Mouse (Mus musculus) frontal cortex, postnatal 25 days (tissue): Measurements from ENCODE around the gene Gm6169.
"Not testable (repeated sequence)": the region's sequence is repeated elsewhere in the genome, so short reads cannot be mapped to it uniquely, and the experiment has no call there.

ENCODE experiments used
- DNase-seq, 2 experiments: peaks; one replicate each; pipeline ENCODE4 v3.0.0; 2022; ENCODE audit warnings: low spot score in 2 of 2

Gm6169 gene

DNA sequence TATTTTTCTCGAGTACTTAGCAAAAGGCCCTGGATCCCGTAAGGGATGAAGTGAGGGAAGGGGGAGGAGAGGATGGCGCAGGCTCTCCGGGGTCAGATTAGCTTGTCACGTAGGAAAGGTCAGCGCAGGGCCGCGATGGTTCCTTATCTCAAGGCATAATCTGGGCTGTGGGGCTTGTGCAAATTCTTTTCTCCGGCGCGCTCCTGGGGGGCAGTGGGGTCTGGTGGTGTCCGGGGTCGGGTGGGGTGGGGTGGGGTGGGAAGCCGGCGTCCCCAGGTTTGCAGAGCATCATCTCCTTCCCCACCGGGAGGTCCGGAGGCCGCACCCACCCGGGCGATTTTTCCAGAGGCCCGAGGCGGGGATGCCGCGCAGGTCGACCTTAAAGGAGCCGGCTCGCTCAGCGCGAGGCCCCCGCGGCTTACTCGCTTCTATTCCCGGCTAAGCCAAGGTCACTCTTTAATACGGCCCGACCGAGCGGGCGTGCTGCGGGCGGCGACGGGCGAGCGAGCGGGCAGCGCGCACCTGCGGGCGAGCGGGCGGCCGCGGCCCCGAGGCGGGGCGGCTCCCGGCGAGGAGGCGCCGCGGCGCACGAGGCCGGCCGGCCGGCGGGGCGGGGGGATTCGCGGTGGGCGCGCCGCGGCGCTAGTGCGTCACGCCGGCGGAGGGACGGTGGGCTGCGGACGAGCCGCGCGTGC lies 28.0 kb downstream of the Gm6169 start:
- DNase-seq, result peak; percentile 11 to 23

DNA sequence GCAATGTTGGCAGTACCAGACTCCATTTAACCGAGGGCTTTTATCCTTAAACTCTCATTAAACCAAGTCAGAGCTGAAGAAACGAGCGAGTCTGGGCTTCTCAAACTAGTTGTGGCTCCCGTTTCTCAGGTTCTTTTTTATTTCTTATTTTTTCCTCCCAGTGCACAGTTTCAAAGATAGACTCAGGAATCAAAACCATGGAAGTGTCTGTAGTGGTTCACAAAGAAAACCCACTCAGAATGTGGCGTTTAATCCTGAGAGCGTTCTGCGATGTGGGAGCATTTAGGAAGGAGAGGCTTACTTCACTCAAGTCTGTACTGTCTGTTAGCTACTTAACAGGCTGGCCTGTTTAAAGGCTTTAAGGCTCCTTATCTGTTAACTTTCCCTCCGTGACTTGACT lies 30.9 kb downstream of the Gm6169 start:
- DNase-seq, result no peak

DNA sequence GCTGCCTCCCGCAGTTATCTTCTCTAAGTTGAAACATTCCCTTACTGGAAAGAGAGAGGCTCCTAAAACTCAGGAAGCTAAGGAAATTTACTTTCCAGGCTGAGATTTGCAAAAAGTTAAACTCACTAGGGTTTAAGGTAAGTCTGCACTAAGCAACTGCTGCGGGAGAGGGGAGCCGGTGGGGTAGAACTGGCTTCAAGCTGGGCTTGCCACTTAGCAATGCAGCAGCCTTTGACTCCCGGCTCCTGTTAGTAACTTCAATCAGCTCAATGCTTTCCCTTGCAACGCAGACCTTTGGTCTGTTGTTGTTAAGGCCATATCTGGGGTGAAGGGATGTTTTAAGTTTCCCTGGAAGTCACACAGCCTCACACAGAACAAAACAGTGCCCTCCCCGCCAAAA lies 31.3 kb downstream of the Gm6169 start:
- no peak for DNase-seq

DNA sequence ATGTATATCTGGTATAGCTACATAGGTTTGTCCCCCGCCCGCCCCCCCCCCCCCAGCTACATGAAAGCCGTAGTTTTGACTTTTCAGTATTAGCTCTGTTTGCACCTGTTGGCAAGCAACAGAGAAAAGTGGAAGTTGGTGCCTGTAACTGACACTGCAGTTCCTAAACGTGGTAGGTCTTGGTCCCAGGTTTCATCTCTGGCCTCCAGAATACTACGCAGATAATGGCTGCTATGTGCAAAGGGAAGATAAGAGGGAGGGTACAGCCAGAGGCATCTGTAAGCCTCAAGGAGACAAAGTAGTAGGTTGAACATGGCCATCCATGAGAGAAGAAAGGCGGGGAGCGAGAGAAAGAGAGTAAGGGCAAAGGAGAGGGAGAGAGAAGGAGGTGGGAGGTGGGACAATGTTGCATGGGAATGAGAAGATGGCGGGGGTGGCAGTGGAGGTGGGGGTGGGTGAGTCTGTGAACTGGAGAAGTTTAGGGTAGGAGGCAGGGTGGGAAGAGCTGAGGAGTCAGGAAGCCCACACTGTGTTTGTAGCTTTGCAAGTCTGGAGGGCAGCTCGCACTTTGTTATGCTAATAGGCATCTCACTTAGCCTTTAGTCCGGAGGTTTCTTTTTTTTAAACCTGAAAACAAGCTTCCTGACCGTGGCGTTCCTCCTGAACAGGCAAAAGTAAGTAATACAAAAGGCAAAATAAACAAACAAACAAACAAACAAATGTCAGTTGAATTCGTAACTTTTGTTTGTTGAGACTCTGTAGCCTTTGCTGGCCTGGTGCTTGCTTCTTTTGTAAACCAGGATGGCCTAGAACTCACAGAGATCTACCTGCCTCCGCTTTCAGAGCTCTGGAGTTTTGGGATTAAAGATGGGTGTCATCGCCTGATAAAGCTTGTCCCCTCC lies 32.1 kb downstream of the Gm6169 start, which contains the start of gene Fam169a:
TSS of gene Fam169a (plus strand) at position 638 of the 902 bp plus-strand sequence.
- DNase-seq, result no peak

DNA sequence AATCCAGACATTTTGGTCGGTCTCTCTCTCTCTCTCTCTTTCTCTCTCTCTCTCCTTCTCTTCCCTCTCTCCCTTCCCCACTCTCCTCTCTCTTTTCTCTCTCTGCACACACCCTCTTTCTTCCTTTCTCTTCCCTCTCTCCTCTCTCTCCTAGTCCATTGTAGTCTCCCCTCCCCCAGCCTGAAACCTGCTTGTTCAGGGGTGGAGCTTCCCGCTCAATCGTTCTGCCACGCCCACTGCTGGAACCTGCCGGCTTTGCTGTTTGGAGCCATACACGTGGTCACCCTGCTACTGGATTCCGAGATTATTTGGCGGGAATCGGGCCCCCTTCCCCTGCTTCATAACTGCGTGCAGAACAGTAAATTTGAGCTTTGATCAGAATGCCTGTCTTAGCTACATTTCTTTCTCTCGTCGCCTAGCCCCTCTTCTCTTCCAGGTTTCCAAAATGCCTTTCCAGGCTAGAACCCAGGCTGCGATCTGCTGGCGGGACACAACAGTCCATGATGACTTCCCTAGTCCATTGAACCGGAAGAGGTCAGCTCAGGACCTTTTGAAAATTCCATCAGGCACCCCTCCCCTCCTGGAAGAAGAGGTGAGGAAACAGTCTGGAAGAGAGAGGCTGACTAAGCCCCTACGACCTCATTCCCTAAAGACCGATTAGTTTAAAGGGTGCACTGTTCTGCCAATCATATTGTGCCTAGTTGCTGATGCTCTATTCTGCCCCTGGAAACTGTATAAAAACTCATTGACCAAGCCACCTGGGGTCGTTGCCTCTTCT lies 34.0 kb downstream of the Gm6169 start:
- not testable (repeated sequence) for DNase-seq

DNA sequence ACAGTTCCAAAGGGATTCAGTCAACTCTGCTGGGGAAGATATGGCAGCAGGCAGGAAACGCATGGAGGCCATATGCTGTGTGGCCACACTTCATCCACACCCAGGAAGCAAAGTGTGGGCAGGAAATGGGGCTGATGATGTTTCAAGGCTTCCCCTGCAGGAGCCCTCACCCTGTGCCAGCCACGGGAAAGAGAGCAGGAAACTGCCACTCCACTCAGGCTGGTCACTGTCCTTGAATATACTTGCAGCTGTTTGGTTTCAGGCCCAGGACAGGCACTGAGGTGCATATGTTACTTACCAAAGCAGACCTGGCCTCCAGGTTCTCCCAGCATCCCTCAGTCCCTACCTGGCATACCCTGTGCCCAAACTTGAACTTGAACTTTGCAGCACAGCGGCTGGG lies 34.6 kb downstream of the Gm6169 start:
- DNase-seq, result no peak

DNA sequence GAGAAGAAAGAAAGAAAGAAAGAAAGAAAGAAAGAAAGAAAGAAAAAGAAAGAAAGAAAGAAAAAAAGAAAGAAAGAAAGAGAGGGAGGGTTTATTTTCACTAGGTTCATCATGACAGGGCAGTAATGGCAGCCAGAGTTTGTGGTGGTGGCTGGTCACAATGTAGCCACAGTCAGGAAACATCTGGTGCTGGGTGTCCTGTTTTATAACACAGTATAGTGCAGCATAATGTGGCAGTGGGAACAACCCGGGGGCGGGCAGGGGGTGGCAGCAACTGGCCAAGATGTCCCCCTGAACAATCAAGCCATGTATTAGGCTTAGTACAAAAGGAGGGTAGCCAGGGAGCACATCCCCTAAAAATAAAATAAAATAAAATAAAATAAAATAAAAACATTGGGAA lies 35.6 kb downstream of the Gm6169 start:
- no peak for DNase-seq

DNA sequence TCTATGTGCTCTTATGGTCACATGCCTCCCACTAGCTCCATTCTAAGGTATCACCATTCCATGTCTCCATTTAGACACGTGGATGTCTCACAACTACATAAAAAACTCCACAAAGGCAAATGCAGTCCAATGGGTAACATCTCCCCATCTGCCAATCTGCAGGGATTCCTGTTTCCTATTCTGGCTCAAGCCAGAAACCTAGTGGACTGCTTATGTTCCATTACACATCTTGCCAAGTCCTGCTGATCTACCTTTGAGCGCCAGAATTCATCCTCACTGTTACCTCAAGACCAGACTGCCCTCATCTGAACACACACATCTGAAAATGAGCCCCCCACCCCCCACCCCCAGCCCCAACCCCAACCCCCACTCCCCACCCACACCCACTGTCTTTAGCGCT lies 36.9 kb downstream of the Gm6169 start:
- DNase-seq, result no peak

DNA sequence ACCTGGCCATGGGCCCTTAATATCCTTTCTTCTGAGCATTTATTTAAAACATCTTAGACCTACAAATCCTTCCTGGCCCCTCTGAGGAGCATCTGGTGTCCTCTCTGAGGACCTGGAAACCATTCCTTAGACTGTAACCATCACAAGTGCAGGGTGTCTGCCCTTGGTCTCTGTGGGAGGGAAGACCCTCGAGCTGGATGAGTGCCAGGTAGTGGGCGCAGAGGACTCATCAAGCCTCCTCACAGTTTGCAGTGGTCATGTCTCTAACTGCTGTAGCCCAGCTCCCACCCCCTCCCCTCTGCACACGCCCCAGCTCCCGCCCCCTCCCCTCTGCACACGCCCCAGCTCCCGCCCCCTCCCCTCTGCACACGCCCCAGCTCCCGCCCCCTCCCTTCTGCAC lies 38.7 kb downstream of the Gm6169 start:
- no peak for DNase-seq

DNA sequence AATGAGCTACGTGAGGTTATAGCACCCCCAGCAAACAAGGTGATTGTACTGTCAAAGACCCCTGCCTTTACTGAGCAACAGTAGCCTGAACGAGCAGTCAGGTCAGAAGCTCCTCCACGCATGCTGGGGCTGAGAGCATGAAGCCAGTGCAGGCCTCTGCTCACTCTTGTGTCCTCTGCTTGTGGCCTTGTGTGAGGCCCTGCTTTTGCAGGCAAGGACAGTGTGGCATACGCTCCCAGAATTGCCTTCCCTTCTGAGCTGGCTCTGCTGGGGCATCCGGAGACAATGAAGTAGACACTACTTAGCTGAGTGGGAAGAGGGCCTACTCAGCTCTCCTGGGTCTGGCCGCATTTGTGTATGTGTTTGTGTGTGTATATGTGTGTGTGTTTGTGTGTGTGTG lies 39.3 kb downstream of the Gm6169 start:
- no peak for DNase-seq

DNA sequence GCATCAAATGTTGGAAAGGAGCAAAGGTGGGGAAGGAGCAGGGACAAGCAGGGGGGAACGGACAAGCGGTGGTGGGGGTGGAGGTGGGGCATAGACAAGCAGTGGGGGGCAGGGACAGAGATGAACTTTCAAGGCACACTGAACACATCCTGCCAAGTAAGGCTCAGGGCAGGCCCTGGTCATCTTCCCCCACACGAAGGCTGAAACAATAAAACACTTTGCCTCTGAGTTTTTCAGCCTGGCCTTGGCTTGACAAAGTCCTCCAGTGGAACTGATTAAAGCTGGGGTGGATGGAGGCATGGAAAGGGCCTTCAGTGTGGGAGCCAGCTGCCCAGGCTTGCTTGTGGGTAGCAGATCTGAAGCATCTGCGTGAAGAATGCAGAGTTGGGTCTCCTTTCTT lies 41.2 kb downstream of the Gm6169 start:
- no peak for DNase-seq

DNA sequence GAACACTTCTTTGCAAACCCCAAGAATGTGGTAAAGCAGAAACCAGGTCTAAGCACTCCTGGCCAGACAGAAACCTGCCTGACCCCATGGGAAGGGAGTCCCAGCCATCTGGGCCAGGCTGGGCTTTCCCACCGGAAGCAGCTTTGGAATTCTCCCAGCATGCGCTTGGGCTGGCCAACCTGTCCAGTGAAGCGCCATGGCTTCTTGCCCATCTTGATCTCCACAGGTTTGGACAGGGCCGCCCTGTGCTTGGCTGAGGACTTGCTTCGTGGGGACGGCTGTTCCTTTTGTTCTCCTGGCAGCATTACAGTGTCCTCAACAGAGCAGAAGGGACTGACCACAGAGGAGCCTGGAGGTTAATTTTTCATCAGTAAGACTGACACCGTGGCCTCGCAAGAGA lies 45.2 kb downstream of the Gm6169 start:
- no peak for DNase-seq

DNA sequence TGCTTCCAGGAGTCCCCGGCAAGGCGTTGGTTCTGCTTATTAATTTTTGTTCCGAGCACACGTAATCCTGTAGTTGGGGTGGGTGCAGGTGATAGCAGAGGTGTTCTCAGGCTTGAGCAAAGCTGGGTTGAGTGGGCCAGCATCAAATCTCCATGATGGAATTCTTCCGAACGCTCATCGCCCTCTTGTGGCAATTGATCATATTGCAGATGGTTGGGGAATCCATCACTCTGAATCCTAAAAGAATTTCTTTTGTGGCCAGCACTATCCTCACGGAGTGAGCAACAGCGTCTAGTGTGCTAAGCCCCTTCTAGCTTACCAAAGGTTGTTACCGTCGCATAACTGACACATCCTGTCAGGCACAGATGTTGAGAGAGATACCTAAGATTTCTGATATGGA lies 46.4 kb downstream of the Gm6169 start:
- DNase-seq, result peak; percentile 68 to 70

DNA sequence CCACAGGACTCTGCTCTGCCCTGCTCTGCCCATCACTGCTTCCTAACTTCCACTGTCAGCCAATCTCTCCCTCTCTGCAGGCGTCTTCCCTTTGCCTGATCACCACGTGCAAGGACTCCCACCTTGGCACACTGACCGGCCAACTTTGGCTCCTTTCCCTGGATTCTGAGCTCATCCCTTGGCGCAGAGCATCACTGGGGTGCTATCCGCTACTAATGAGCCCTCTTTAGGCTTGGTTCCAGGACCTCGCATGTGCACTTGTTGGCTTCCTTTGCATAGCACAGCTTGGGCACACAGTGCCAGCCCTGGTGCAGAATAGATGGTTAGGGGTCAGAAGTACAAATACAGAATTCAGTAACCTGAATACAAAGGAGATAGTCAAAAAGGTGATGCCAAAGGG lies 47.9 kb downstream of the Gm6169 start:
- no peak for DNase-seq
